Mouse (Mus musculus) frontal cortex, postnatal 14 days (tissue): ENCODE data around the gene Adora1.

ENCODE experiments used
- DNase-seq, 2 experiments: peaks; one replicate each; pipeline ENCODE4 v3.0.0; 2022; ENCODE audit warnings: low spot score in 2 of 2

Gene Adora1

GRCm38 (mm10) chr1:134154655-134155054, 80.6 kb downstream of the Adora1 start:
- no peak for DNase-seq

- DNase-seq: no peak
These were observed 81.1 kb downstream of the Adora1 start for GRCm38 (mm10) chr1:134154121-134154520.

GRCm38 (mm10) chr1:134152626-134153590, 82.3 kb downstream of the Adora1 start:
- DNase-seq: no peak

- peak; percentile 45 to 76 for DNase-seq
These were observed 83.4 kb downstream of the Adora1 start for GRCm38 (mm10) chr1:134151655-134152412.

- no peak for DNase-seq
These were observed 84.5 kb downstream of the Adora1 start for GRCm38 (mm10) chr1:134150745-134151144.

- no peak for DNase-seq
These were observed 85.2 kb downstream of the Adora1 start for GRCm38 (mm10) chr1:134150076-134150475.
